Mouse (Mus musculus) forebrain, embryonic 13.5 days (tissue): ENCODE measurements at regions not wholly inside any gene's neighbourhood (a gene's known extent, or its start where the extent isn't known, plus 50 kb on each side); places are given as distances from the start of the nearest gene placed in this dataset.

Experiments used
- ATAC-seq: fragments of 200-750 bp; cut with Nextera tagmentation; 2 replicates; pipeline ENCODE4 v1.8.0; 2017
- H3K27ac ChIP-seq: fragments of 300-500 bp; sonication (generic); 2 replicates; pipeline ENCODE4 v1.5.1; 2015; ENCODE audit warnings: inconsistent platforms, mild to moderate bottlenecking, moderate library complexity
- H3K27me3 ChIP-seq: fragments of 300-500 bp; sonication (generic); 2 replicates; pipeline ENCODE4 v1.6.1; 2015; ENCODE audit warnings: mild to moderate bottlenecking, inconsistent platforms
- H3K36me3 ChIP-seq: fragments of 300-500 bp; sonication (generic); 2 replicates; pipeline ENCODE4 v1.6.1; 2015; ENCODE audit warnings: mild to moderate bottlenecking, inconsistent platforms; ENCODE audit not compliant: poor library complexity, severe bottlenecking
- H3K4me1 ChIP-seq: fragments of 300-500 bp; sonication (generic); 2 replicates; pipeline ENCODE4 v1.6.1; 2015; ENCODE audit warnings: inconsistent platforms
- H3K4me2 ChIP-seq: fragments of 300-500 bp; sonication (generic); 2 replicates; pipeline ENCODE4 v1.6.1; 2015; ENCODE audit warnings: inconsistent platforms, mild to moderate bottlenecking, moderate library complexity
- H3K4me3 ChIP-seq: fragments of 300-500 bp; sonication (generic); 2 replicates; pipeline ENCODE4 v1.5.1; 2015; ENCODE audit warnings: mild to moderate bottlenecking, inconsistent platforms
- H3K9ac ChIP-seq: fragments of 300-500 bp; sonication (generic); 2 replicates; pipeline ENCODE4 v1.6.1; 2015; ENCODE audit warnings: mild to moderate bottlenecking, inconsistent platforms
- H3K9me3 ChIP-seq: fragments of 300-500 bp; sonication (generic); replicated peaks from 2 replicates; pipeline ENCODE4 v1.6.1; 2016; ENCODE audit warnings: inconsistent platforms
- WGBS: fragments of 180-500 bp; shearing (Covaris S2); methylation state at CpG from one replicate; pipeline ENCODE4 v1.1.7; 2015; 5-methylcytosine and 5-hydroxymethylcytosine counted together

GRCm38 (mm10) chr10:51312814-51313213, 167.6 kb upstream of the Gm49339 start:
- H3K9me3 ChIP-seq, result no peaks in the 10 kb centered on the region
- H3K4me1 ChIP-seq, result no peaks in the 10 kb centered on the region
- no peaks in the 10 kb centered on the region for H3K36me3 ChIP-seq
- ATAC-seq, result no peak
- H3K27me3 ChIP-seq, result no peaks in the 10 kb centered on the region
- H3K27ac ChIP-seq, result no peak overlapping the region
- H3K4me2 ChIP-seq, result no peak overlapping the region
- H3K9ac ChIP-seq, result no peak overlapping the region
- no peak overlapping the region for H3K4me3 ChIP-seq

GRCm38 (mm10) chr10:51320207-51320606, 160.2 kb upstream of the Gm49339 start:
- Histone ChIP-seq H3K27me3 (no peaks in the 10 kb centered on the region), H3K9me3 (no peaks in the 10 kb centered on the region), H3K27ac (no peak overlapping the region), H3K4me3 (no peak overlapping the region), H3K4me1 (no peaks in the 10 kb centered on the region), H3K36me3 (no peaks in the 10 kb centered on the region), H3K9ac (no peak overlapping the region), H3K4me2 (no peak overlapping the region)
- WGBS, result 67% methylated on average over 2 of the region's 2 CpGs
- ATAC-seq, result no peak

DNA sequence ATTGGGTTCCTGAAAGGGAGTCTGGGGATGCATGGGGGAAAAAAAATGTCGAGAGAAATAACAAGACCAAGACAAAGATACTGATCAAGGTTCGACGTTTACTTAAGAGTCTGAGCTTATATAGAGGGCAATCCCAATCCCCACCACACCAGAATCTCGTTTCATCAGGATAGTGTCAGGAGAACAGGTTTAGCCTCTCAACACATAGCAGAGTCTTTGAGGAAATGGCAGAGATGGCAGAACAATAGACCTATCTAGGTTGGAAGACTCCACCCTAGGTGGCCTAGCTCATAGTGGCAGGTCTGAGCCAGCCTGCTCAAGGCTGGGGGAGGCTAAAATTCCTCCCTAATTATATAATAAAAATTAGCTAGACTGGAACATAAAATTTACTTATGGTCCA, 151.6 kb upstream of the Gm49339 start:
- Histone ChIP-seq H3K36me3 (no peaks in the 10 kb centered on the region), H3K4me2 (no peak overlapping the region), H3K9ac (no peak overlapping the region), H3K4me3 (no peak overlapping the region), H3K27ac (no peak overlapping the region), H3K9me3 (no peaks in the 10 kb centered on the region), H3K4me1 (no peaks in the 10 kb centered on the region), H3K27me3 (no peaks in the 10 kb centered on the region)
- WGBS, result 83% methylated on average over 4 of the region's 4 CpGs
- ATAC-seq, result no peak

DNA sequence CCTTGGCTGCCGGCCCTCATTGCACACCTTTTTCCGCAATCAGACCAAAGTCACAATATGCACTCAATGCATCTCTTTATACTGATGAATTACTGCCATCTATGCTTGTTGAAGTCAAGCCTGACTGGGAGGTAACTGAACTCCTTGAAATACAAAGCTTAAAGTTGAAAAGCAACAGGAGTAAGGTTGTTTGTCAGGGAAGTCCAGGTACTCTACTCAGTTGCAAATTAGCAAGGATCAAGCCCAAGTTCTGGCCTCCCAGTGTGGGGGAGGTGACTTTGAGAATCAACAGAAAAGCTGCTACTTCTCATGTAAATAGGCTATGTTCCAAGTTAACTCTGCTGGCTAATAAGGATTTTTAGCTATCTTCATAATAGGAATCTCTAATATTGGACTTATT, 151.0 kb upstream of the Gm49339 start:
- no peak for ATAC-seq
- H3K27ac ChIP-seq, result no peak overlapping the region
- no peaks in the 10 kb centered on the region for H3K4me1 ChIP-seq
- 93% methylated on average over 2 of the region's 2 CpGs for WGBS
- H3K9ac ChIP-seq, result no peak overlapping the region
- no peaks in the 10 kb centered on the region for H3K9me3 ChIP-seq
- H3K4me2 ChIP-seq, result no peak overlapping the region
- no peaks in the 10 kb centered on the region for H3K36me3 ChIP-seq
- no peak overlapping the region for H3K4me3 ChIP-seq
- H3K27me3 ChIP-seq, result no peaks in the 10 kb centered on the region
